In the genomic region with DNA sequence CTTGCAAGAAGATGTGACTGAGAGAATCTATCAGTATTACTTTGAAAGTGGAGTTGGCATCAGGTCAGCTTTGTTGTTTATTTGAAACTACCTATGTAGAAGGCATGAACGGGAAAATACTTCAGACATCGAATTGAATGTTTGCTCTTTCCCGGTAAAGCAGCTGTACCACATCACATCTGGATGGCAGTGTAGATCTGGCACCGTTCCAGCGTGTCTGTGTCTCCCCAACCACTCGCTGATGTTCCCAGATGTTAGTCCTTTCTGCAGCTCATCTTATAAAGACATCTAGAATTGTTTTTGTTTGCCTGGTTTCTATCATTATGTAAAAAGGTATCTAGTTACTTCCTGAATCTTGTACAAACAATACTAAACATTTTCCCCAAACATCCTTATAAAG, we compare ENCODE assay signal across 19 mouse cellular contexts.
"Had no signal": no experiment of that assay in that cellular context is flagged by ENCODE, and none has a peak within 500 bp of the region (broad histone marks: within the 10 kb centered on the region; RNA-seq: fewer than 3 reads in every experiment).

No protein-coding gene starts in this region.

- H3K27ac ChIP-seq: kidney, postnatal 0 days; layer of hippocampus, adult 2 months; liver, embryonic 13.5 days; lung, embryonic 15.5 days; macrophage; midbrain, embryonic 10.5 days; midbrain, embryonic 13.5 days; neural tube, embryonic 12.5 days; neural tube, embryonic 15.5 days; stomach, embryonic 15.5 days had no signal

- ATAC-seq: intestine, postnatal 0 days; midbrain, embryonic 13.5 days had no signal

- H3K4me1 ChIP-seq: liver, embryonic 13.5 days; lung, embryonic 15.5 days; midbrain, embryonic 10.5 days; midbrain, embryonic 13.5 days; neural tube, embryonic 12.5 days; neural tube, embryonic 15.5 days; stomach, embryonic 15.5 days had no signal

- H3K36me3 ChIP-seq: liver, embryonic 13.5 days; lung, embryonic 15.5 days; midbrain, embryonic 10.5 days; midbrain, embryonic 13.5 days; neural tube, embryonic 12.5 days; neural tube, embryonic 15.5 days; stomach, embryonic 15.5 days had no signal

- H3K27me3 ChIP-seq: liver, embryonic 13.5 days; lung, embryonic 15.5 days; midbrain, embryonic 13.5 days; neural tube, embryonic 12.5 days; neural tube, embryonic 15.5 days; stomach, embryonic 15.5 days had no signal

- H3K9me3 ChIP-seq: lung, embryonic 15.5 days; midbrain, embryonic 10.5 days; midbrain, embryonic 13.5 days; neural tube, embryonic 12.5 days; neural tube, embryonic 15.5 days; stomach, embryonic 15.5 days had no signal

- DNase-seq: kidney, adult 2 months; kidney, postnatal 25 days; layer of hippocampus, adult 9-11 months; liver, embryonic 13.5 days; lung, postnatal 10 days; right cerebral cortex, adult 18-20 months; right cerebral cortex, postnatal 14 days; spleen, adult 18-20 months; thymus, postnatal 25 days had no signal

- H3K9ac ChIP-seq: liver, embryonic 13.5 days; lung, embryonic 15.5 days; midbrain, embryonic 13.5 days; neural tube, embryonic 12.5 days; neural tube, embryonic 15.5 days; stomach, embryonic 15.5 days had no signal

- H3K4me2 ChIP-seq: liver, embryonic 13.5 days; lung, embryonic 15.5 days; midbrain, embryonic 13.5 days; neural tube, embryonic 12.5 days; neural tube, embryonic 15.5 days; stomach, embryonic 15.5 days had no signal

- H3K4me3 ChIP-seq: layer of hippocampus, adult 2 months; liver, embryonic 13.5 days; lung, embryonic 15.5 days; midbrain, embryonic 10.5 days; midbrain, embryonic 13.5 days; neural tube, embryonic 12.5 days; neural tube, embryonic 15.5 days; stomach, embryonic 15.5 days had no signal
